Mouse (Mus musculus): ENCODE results near the gene Cdc7. TPM values are rescaled to one million over a fixed set of nuclear protein-coding genes. Genes with fewer than 3 reads are reported as not detected.
A peak's percentile ranks its signal among the peaks of the same experiment; 100 is the strongest.

The Cdc7 gene
- total RNA-seq, 2 experiments from 2014 or later, result 0.09 to 0.27 TPM

DNA sequence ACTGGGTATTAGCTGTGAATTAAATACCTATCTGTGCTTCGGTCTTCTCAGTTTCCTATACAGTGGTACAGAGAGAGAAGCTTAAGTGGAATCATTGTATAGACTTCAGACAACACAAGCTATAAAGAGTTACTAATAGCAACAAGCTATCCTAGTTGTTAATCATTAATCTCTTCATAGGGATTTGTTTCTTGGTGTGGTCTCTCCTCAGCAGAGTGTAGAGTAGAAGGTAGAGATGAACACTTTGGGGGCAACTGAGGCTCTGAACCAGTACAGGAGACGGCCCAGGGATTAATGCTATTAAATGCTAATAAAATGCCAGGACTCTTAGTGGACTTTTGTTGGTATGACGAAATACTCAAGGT, 57.9 kb downstream of the Cdc7 start:
- no peak for DNase-seq (ENCODE audit: low spot score)

DNA sequence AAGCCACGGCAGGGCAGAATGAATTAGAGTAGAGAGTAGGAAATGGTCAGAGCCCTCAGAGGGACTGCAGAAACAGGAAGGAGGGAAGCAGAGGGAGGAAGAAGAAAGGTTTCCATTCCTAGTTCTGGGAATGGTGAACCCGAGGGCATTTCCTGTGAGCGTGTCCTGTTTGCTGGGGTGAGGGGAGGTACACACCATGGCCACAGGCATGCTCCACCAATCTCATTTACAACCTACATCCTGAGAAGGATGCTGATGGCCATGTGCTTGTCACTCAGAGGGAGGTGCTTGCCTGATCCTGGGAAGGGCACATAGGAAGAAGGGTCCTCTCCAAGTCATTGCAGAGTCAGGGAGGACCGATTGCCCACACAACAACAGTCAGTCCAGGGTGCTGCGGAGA, 59.8 kb downstream of the Cdc7 start:
- no peak for DNase-seq (ENCODE audit: low spot score)

DNA sequence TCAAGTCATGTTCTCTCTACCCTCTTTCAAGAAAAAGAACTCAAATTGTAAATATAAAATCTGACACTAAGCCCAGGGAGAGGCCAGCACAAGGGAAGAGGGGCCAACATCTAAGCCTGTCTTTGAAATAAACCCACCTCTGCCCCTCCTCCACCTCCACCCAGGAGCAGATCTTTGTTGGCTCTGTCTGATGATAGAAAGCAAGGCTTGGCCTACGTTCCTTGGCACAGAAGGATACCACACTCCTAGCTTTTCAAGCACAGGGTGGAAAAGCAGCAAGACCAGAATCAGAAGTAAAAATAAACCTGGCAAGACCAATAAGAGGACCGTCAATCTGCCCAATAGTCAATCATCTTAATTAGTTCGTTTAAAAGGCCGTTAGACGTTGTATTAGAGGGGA, 61.2 kb downstream of the Cdc7 start:
- DNase-seq (ENCODE audit: low spot score), result no peak

DNA sequence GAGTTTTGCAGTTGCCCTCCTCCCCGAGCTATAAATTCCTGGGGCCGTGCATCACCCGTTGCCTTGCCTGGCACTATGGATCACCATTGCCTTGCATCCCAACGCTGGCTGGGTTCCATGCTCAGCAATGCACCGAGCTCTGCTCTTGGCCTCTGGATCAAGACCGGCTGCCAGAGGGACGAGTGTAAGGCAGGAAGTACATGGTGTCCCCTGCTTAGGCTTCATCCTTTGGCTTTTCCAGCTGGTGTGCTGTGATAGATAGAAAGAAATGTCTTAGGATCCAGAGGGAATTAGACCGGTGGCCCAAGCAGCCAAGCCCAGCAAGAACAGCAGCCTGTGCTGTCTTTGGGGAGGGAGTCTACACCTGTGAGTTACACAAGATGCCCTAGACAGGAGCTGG, 61.7 kb downstream of the Cdc7 start:
- peak; percentile 71 for DNase-seq (ENCODE audit: low spot score)

DNA sequence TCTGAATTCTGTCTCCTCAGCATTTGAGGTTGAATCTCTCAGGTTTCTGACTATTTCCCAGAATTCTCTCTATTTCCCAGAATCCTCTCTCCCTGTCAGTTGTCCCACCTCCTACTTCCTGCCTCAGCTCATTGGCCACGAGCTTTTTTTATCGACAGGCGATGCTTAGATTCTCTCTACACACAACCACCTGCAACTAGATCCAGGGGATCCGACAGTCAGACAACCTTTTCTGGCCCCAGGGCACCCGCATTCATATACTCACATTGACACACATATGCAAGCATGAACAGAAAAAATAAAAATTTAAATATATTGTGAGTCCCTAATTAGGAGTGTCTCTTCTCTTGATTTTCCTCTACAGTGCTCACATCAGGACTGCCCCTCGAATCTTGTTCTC, 63.5 kb downstream of the Cdc7 start:
- DNase-seq (ENCODE audit: low spot score), result no peak

DNA sequence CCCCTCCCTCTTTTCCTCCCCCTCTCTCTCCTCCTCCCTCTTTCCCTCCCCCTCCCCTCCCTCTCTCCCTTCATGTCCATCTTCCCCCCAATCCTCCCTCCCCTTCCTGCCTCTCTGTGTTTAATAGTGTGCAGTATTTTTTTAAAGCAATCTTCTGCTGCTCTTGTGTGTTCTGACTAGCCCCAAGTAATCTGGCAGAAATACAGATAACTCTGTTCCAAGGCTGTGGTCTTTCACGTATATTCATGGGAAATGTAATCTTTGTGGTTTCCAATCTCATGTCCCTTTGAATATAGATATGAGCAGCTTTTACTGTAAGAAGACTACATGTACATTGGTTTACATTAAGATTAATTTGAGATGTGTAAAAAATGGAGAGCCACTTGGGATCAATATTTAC, 64.4 kb downstream of the Cdc7 start:
- no peak for DNase-seq (ENCODE audit: low spot score)

DNA sequence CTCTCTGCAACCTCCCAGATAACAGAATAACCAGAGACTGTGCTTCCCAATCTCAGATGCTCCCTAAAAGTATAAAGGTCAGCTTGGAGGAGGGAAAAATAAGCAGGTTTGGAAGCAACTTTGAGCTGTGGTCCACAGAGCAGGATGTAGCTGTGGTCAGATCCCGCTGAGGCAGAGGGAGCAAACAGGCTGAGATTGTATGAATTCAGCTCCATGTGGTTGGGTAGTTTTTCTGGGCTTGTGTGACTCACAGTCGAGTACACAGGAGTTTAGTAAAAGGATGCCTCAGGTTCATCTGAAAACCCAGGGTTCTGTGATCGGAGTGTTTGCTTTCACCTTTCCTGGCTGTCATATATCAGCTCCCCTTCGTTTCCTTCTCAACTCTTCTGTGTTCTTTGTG, 65.7 kb downstream of the Cdc7 start:
- no peak for DNase-seq (ENCODE audit: low spot score)

DNA sequence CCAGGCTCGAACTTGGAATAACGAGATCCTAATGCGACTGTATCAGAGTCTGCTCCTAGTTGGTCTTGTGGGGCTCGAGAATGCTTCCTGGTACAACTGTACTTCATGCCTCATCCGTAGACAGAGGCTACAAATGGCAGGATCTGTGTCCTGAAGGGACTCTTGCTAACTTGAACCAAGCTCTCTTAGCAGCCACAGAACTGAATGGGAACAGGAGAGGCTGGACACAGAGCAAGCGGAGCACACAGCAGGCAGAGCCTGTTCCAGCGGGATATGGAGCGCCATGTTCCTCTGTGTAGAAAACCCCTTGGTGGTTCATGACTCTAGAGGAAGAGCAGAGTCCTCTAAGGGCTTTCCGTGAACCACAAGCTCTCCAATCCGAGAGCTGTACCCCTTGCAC, 66.7 kb downstream of the Cdc7 start:
- no peak for DNase-seq (ENCODE audit: low spot score)

Other genes with a start within 250 kb of the Cdc7 start
- not detected for gene Hfm1, start 38.0 kb upstream of the Cdc7 start, total RNA-seq (2021)

Data from gastrocnemius, adult 18-20 months (tissue).